Mouse (Mus musculus): ENCODE results near the gene Pvalb. TPM values are rescaled to one million over a fixed set of nuclear protein-coding genes. Genes with fewer than 3 reads are reported as not detected.

Gene Pvalb
- polyA plus RNA-seq, 1 experiment from 2014 or later = not detected

- Histone ChIP-seq H3K9me3 (ENCODE audit: control insufficient read depth, low read length) (no peaks in the 10 kb centered on the region), H3K4me2 (replicated peaks; ENCODE audit: low read depth) (no peak overlapping the region), H3K27ac (replicated peaks) (no peak overlapping the region), H3K4me1 (replicated peaks; ENCODE audit: control insufficient read depth, insufficient read depth) (no peaks in the 10 kb centered on the region), H3K27me3 (ENCODE audit: control insufficient read depth, insufficient read depth, low read length) (no peaks in the 10 kb centered on the region), H3K4me3 (ENCODE audit: low read depth, low read length) (no peak overlapping the region), H3K36me3 (ENCODE audit: control insufficient read depth, insufficient read depth, low read length) (no peaks in the 10 kb centered on the region), H3K9ac (ENCODE audit: low read length) (no peak overlapping the region)
- TF ChIP-seq EP300 (optimal IDR thresholded peaks at IDR 0.05) (no peak), CTCF (IDR thresholded peaks at IDR 0.05; ENCODE audit: low read depth) (no peak)
- DNase-seq (ENCODE audit: low spot score) (no peak), ATAC-seq (ENCODE audit: low FRiP score, low TSS enrichment) (no peak)
- WGBS = 78% methylated on average over 4 of the region's 4 CpGs
These were observed 4.0 kb upstream of the Pvalb start for GRCm38 (mm10) chr15:78210203-78210602.

DNA sequence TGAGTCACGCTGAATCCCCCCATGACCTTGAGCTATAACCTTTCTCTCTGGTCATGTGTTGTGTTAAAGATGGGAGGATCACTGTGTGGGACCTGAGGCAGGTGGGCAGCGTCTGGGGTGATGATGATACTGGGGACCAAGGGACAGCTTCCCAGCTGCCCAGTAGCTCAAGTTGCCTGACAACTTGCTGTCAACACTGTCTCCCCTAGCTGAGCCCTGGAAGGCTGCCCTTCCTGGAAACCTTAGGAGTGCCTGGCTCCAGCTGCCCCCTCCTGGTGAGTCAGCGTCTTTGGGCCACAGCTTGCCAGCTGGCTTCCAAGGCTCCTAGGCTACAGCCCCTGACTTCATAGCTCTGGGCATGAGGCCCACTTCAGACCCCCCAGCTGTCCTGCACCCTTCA lies 1.0 kb downstream of the Pvalb start:
- Histone ChIP-seq H3K4me2 (replicated peaks; ENCODE audit: low read depth) (no peak overlapping the region), H3K27me3 (ENCODE audit: control insufficient read depth, insufficient read depth, low read length) (peaks cover 2% of the 10 kb centered on the region; the same call in 1 of the 2 replicates), H3K9me3 (ENCODE audit: control insufficient read depth, low read length) (no peaks in the 10 kb centered on the region), H3K9ac (ENCODE audit: low read length) (no peak overlapping the region), H3K36me3 (ENCODE audit: control insufficient read depth, insufficient read depth, low read length) (no peaks in the 10 kb centered on the region), H3K4me1 (replicated peaks; ENCODE audit: control insufficient read depth, insufficient read depth) (no peaks in the 10 kb centered on the region), H3K4me3 (ENCODE audit: low read depth, low read length) (no peak overlapping the region), H3K27ac (replicated peaks) (no peak overlapping the region)
- DNase-seq (ENCODE audit: low spot score) (peak; percentile 37), ATAC-seq (ENCODE audit: low FRiP score, low TSS enrichment) (no peak)
- 39% methylated on average over 3 of the region's 3 CpGs for WGBS
- TF ChIP-seq CTCF (IDR thresholded peaks at IDR 0.05; ENCODE audit: low read depth) = peak; percentile 57
- TF ChIP-seq EP300 (optimal IDR thresholded peaks at IDR 0.05) = no peak

GRCm38 (mm10) chr15:78204053-78204847 lies 1.9 kb downstream of the Pvalb start:
- Histone ChIP-seq H3K27me3 (ENCODE audit: control insufficient read depth, insufficient read depth, low read length) (peaks cover 2% of the 10 kb centered on the region; the same call in 1 of the 2 replicates), H3K4me3 (ENCODE audit: low read depth, low read length) (peak overlapping the region; percentile 15), H3K9me3 (ENCODE audit: control insufficient read depth, low read length) (no peaks in the 10 kb centered on the region), H3K4me1 (replicated peaks; ENCODE audit: control insufficient read depth, insufficient read depth) (no peaks in the 10 kb centered on the region), H3K27ac (replicated peaks) (no peak overlapping the region), H3K36me3 (ENCODE audit: control insufficient read depth, insufficient read depth, low read length) (no peaks in the 10 kb centered on the region), H3K9ac (ENCODE audit: low read length) (0 out of 2 replicates have a peak overlapping the region, but pooled peaks have one; percentile 35), H3K4me2 (replicated peaks; ENCODE audit: low read depth) (peak overlapping the region; percentile 47)
- TF ChIP-seq CTCF (IDR thresholded peaks at IDR 0.05; ENCODE audit: low read depth) (no peak), EP300 (optimal IDR thresholded peaks at IDR 0.05) (no peak)
- DNase-seq (ENCODE audit: low spot score) = peak; percentile 44
- no peak for ATAC-seq (ENCODE audit: low FRiP score, low TSS enrichment)
- WGBS = 3% methylated on average over 41 of the region's 41 CpGs

- no peaks in the 10 kb centered on the region for H3K27me3 ChIP-seq (ENCODE audit: control insufficient read depth, insufficient read depth, low read length)
- H3K9ac ChIP-seq (ENCODE audit: low read length) = no peak overlapping the region
- ATAC-seq (ENCODE audit: low FRiP score, low TSS enrichment) (no peak), DNase-seq (ENCODE audit: low spot score) (no peak)
- H3K9me3 ChIP-seq (ENCODE audit: control insufficient read depth, low read length) = no peaks in the 10 kb centered on the region
- 75% methylated on average over 28 of the region's 28 CpGs for WGBS
- H3K27ac ChIP-seq (replicated peaks) = no peak overlapping the region
- no peaks in the 10 kb centered on the region for H3K4me1 ChIP-seq (replicated peaks; ENCODE audit: control insufficient read depth, insufficient read depth)
- no peaks in the 10 kb centered on the region for H3K36me3 ChIP-seq (ENCODE audit: control insufficient read depth, insufficient read depth, low read length)
- no peak overlapping the region for H3K4me3 ChIP-seq (ENCODE audit: low read depth, low read length)
- H3K4me2 ChIP-seq (replicated peaks; ENCODE audit: low read depth) = no peak overlapping the region
- TF ChIP-seq EP300 (optimal IDR thresholded peaks at IDR 0.05) (no peak), CTCF (IDR thresholded peaks at IDR 0.05; ENCODE audit: low read depth) (no peak)
These were observed 10.9 kb downstream of the Pvalb start for GRCm38 (mm10) chr15:78195096-78195880.

DNA sequence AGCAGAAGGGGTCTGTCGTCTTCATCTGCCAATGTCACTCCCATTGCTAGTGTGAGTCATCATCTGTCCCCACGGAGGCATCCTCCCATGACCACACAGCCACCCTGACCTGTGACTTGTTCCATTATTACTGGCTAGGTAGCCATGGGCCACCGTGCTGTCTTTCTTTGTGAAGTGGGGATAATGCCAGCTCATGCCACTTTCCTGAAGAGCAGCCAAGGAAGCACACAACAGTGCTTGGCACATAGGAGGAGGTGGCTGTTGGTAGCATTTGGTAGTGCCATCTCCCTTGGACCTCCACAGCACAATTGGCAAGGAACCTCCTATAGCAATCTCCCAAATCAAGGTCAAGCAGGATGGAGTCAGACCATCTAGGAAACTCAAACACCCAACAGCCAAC lies 11.9 kb downstream of the Pvalb start:
- TF ChIP-seq CTCF (IDR thresholded peaks at IDR 0.05; ENCODE audit: low read depth) = no peak
- TF ChIP-seq EP300 (optimal IDR thresholded peaks at IDR 0.05) = no peak

More for the DNA sequence above, 11.9 kb downstream of the Pvalb start:
- H3K4me2 ChIP-seq (replicated peaks; ENCODE audit: low read depth) = no peak overlapping the region
- no peaks in the 10 kb centered on the region for H3K9me3 ChIP-seq (ENCODE audit: control insufficient read depth, low read length)
- no peaks in the 10 kb centered on the region for H3K4me1 ChIP-seq (replicated peaks; ENCODE audit: control insufficient read depth, insufficient read depth)
- no peaks in the 10 kb centered on the region for H3K27me3 ChIP-seq (ENCODE audit: control insufficient read depth, insufficient read depth, low read length)
- DNase-seq (ENCODE audit: low spot score) = no peak
- H3K9ac ChIP-seq (ENCODE audit: low read length) = no peak overlapping the region
- H3K36me3 ChIP-seq (ENCODE audit: control insufficient read depth, insufficient read depth, low read length) = no peaks in the 10 kb centered on the region
- no peak overlapping the region for H3K27ac ChIP-seq (replicated peaks)
- no peak for ATAC-seq (ENCODE audit: low FRiP score, low TSS enrichment)
- no peak overlapping the region for H3K4me3 ChIP-seq (ENCODE audit: low read depth, low read length)
- WGBS = 68% methylated on average over 3 of the region's 3 CpGs
